Mouse (Mus musculus) stomach, embryonic 15.5 days (tissue): ENCODE data around the gene Ankrd50. TPM values are rescaled to one million over a fixed set of nuclear protein-coding genes. Genes with fewer than 3 reads are reported as not detected.

ENCODE experiments used
- ATAC-seq: fragments of 200-750 bp; cut with Nextera tagmentation; 2 replicates; pipeline ENCODE4 v1.8.0; 2017; ENCODE audit warnings: low read depth, moderate number of reproducible peaks, moderate TSS enrichment; ENCODE audit not compliant: insufficient read depth, low FRiP score
- H3K27ac ChIP-seq: fragments of 300-500 bp; sonication (generic); 2 replicates; pipeline ENCODE4 v1.5.1; 2015; ENCODE audit warnings: mild to moderate bottlenecking, inconsistent platforms
- H3K27me3 ChIP-seq: fragments of 300-500 bp; sonication (generic); replicated peaks from 2 replicates; pipeline ENCODE4 v1.6.1; 2015; ENCODE audit warnings: inconsistent platforms
- H3K36me3 ChIP-seq: fragments of 300-500 bp; sonication (generic); 2 replicates; pipeline ENCODE4 v1.6.1; 2015; ENCODE audit warnings: inconsistent platforms
- H3K4me1 ChIP-seq: fragments of 300-500 bp; sonication (generic); 2 replicates; pipeline ENCODE4 v1.6.1; 2015; ENCODE audit warnings: inconsistent platforms
- H3K4me2 ChIP-seq: fragments of 300-500 bp; sonication (generic); 2 replicates; pipeline ENCODE4 v1.6.1; 2015; ENCODE audit warnings: mild to moderate bottlenecking, inconsistent platforms
- H3K4me3 ChIP-seq: fragments of 300-500 bp; sonication (generic); replicated peaks from 2 replicates; pipeline ENCODE4 v1.5.1; 2015; ENCODE audit warnings: inconsistent platforms
- H3K9ac ChIP-seq: fragments of 300-500 bp; sonication (generic); 2 replicates; pipeline ENCODE4 v1.6.1; 2015; ENCODE audit warnings: inconsistent platforms
- H3K9me3 ChIP-seq: fragments of 300-500 bp; sonication (generic); 2 replicates; pipeline ENCODE4 v1.6.1; 2016; ENCODE audit warnings: inconsistent platforms
- WGBS: fragments of 180-500 bp; shearing (Covaris S2); methylation state at CpG from one replicate; pipeline ENCODE4 v1.1.7; 2015; 5-methylcytosine and 5-hydroxymethylcytosine counted together
- polyA plus RNA-seq: library from polyadenylated mRNA; unstranded; fragments of >200 nt; fragmentation: Nextera tagmentation; extraction: Ambion mirVana; gene quantifications from 2 replicates; pipeline ENCODE4 v1.2.1, GENCODE M21; 2015

Gene Ankrd50
- polyA plus RNA-seq: 19.0 and 19.4 TPM in 2 replicates

- peak; percentile 97 for ATAC-seq
- WGBS: under 1% methylated on average over 78 of the region's 81 CpGs
- H3K36me3 ChIP-seq: no peaks in the 10 kb centered on the region
These were observed at the start of gene Ankrd50 for GRCm38 (mm10) chr3:38484191-38485106. TSS of gene Ankrd50 (minus strand) at chr3:38484844.

GRCm38 (mm10) chr3:38534245-38534644 lies 49.6 kb upstream of the Ankrd50 start:
- WGBS: 67% methylated on average over 6 of the region's 6 CpGs
- Histone ChIP-seq H3K27me3 (no peaks in the 10 kb centered on the region), H3K27ac (no peak overlapping the region), H3K4me1 (no peaks in the 10 kb centered on the region), H3K4me3 (no peak overlapping the region), H3K9ac (no peak overlapping the region), H3K9me3 (no peaks in the 10 kb centered on the region), H3K36me3 (no peaks in the 10 kb centered on the region), H3K4me2 (no peak overlapping the region)
- no peak for ATAC-seq

More at GRCm38 (mm10) chr3:38484191-38485106, at the start of gene Ankrd50:
- Histone ChIP-seq H3K4me3 (peak within 1 kb of the TSS; percentile 82), H3K27me3 (no peaks in the 10 kb centered on the region), H3K27ac (peak within 1 kb of the TSS; percentile 93), H3K9me3 (no peaks in the 10 kb centered on the region), H3K4me2 (peak within 1 kb of the TSS; percentile 71), H3K9ac (peak within 1 kb of the TSS; percentile 89), H3K4me1 (peaks cover 11% of the 10 kb centered on the region)

- ATAC-seq: no peak
- no peaks in the 10 kb centered on the region for H3K36me3 ChIP-seq
- H3K9ac ChIP-seq: no peak overlapping the region
- WGBS: 87% methylated on average over 2 of the region's 2 CpGs
- no peaks in the 10 kb centered on the region for H3K4me1 ChIP-seq
- no peak overlapping the region for H3K27ac ChIP-seq
- no peak overlapping the region for H3K4me3 ChIP-seq
- H3K4me2 ChIP-seq: no peak overlapping the region
- no peaks in the 10 kb centered on the region for H3K9me3 ChIP-seq
- H3K27me3 ChIP-seq: no peaks in the 10 kb centered on the region
These were observed 35.8 kb upstream of the Ankrd50 start for GRCm38 (mm10) chr3:38520426-38520825.

GRCm38 (mm10) chr3:38519971-38520370 lies 35.3 kb upstream of the Ankrd50 start:
- WGBS: 73% methylated on average over 3 of the region's 3 CpGs
- Histone ChIP-seq H3K36me3 (no peaks in the 10 kb centered on the region), H3K4me1 (no peaks in the 10 kb centered on the region), H3K27me3 (no peaks in the 10 kb centered on the region), H3K4me2 (no peak overlapping the region), H3K9ac (no peak overlapping the region), H3K4me3 (no peak overlapping the region), H3K9me3 (no peaks in the 10 kb centered on the region), H3K27ac (no peak overlapping the region)
- no peak for ATAC-seq

GRCm38 (mm10) chr3:38503606-38504005 lies 19.0 kb upstream of the Ankrd50 start:
- Histone ChIP-seq H3K27ac (no peak overlapping the region), H3K27me3 (no peaks in the 10 kb centered on the region), H3K36me3 (no peaks in the 10 kb centered on the region), H3K4me1 (no peaks in the 10 kb centered on the region), H3K4me3 (no peak overlapping the region), H3K9me3 (no peaks in the 10 kb centered on the region), H3K4me2 (no peak overlapping the region), H3K9ac (no peak overlapping the region)
- no peak for ATAC-seq
- 56% methylated on average over 4 of the region's 4 CpGs for WGBS

- H3K4me2 ChIP-seq: no peak overlapping the region
- H3K4me3 ChIP-seq: no peak overlapping the region
- no peaks in the 10 kb centered on the region for H3K4me1 ChIP-seq
- H3K9ac ChIP-seq: no peak overlapping the region
- H3K27me3 ChIP-seq: no peaks in the 10 kb centered on the region
- H3K9me3 ChIP-seq: no peaks in the 10 kb centered on the region
- H3K27ac ChIP-seq: no peak overlapping the region
- no peak for ATAC-seq
- 63% methylated on average over 5 of the region's 5 CpGs for WGBS
- H3K36me3 ChIP-seq: no peaks in the 10 kb centered on the region
These were observed 17.5 kb upstream of the Ankrd50 start for GRCm38 (mm10) chr3:38502156-38502555.

GRCm38 (mm10) chr3:38501739-38502138 lies 17.1 kb upstream of the Ankrd50 start:
- no peaks in the 10 kb centered on the region for H3K9me3 ChIP-seq
- H3K27me3 ChIP-seq: no peaks in the 10 kb centered on the region
- H3K4me2 ChIP-seq: no peak overlapping the region
- no peak overlapping the region for H3K27ac ChIP-seq
- no peak for ATAC-seq
- 0 out of 2 replicates have a peak, but pooled peaks cover 1% of the 10 kb centered on the region for H3K4me1 ChIP-seq
- H3K36me3 ChIP-seq: no peaks in the 10 kb centered on the region
- WGBS: 87% methylated on average over 2 of the region's 2 CpGs
- H3K4me3 ChIP-seq: no peak overlapping the region
- H3K9ac ChIP-seq: no peak overlapping the region

GRCm38 (mm10) chr3:38501316-38501715 lies 16.7 kb upstream of the Ankrd50 start:
- Histone ChIP-seq H3K4me2 (no peak overlapping the region), H3K9me3 (no peaks in the 10 kb centered on the region), H3K36me3 (no peaks in the 10 kb centered on the region), H3K4me3 (no peak overlapping the region), H3K27me3 (no peaks in the 10 kb centered on the region), H3K9ac (no peak overlapping the region), H3K27ac (no peak overlapping the region), H3K4me1 (0 out of 2 replicates have a peak, but pooled peaks cover 5% of the 10 kb centered on the region)
- whole genome bisulfite sequencing: 81% methylated on average over 5 of the region's 5 CpGs
- ATAC-seq: no peak

GRCm38 (mm10) chr3:38498561-38498960 lies 13.9 kb upstream of the Ankrd50 start:
- H3K27me3 ChIP-seq: no peaks in the 10 kb centered on the region
- no peak overlapping the region for H3K4me2 ChIP-seq
- no peak overlapping the region for H3K4me3 ChIP-seq
- ATAC-seq: no peak
- H3K9ac ChIP-seq: no peak overlapping the region
- WGBS: 91% methylated on average over 3 of the region's 3 CpGs
- H3K36me3 ChIP-seq: no peaks in the 10 kb centered on the region
- H3K9me3 ChIP-seq: no peaks in the 10 kb centered on the region
- H3K4me1 ChIP-seq: 0 out of 2 replicates have a peak, but pooled peaks cover 5% of the 10 kb centered on the region
- no peak overlapping the region for H3K27ac ChIP-seq

GRCm38 (mm10) chr3:38496795-38497385 lies 12.2 kb upstream of the Ankrd50 start:
- Histone ChIP-seq H3K4me3 (no peak overlapping the region), H3K9ac (no peak overlapping the region), H3K27ac (no peak overlapping the region), H3K4me2 (no peak overlapping the region), H3K27me3 (no peaks in the 10 kb centered on the region), H3K9me3 (no peaks in the 10 kb centered on the region), H3K36me3 (no peaks in the 10 kb centered on the region), H3K4me1 (0 out of 2 replicates have a peak, but pooled peaks cover 5% of the 10 kb centered on the region)
- WGBS: 78% methylated on average over 3 of the region's 3 CpGs
- ATAC-seq: peak; percentile 4; the same call in 1 of the 2 replicates

- ATAC-seq: no peak
- 52% methylated on average over 3 of the region's 3 CpGs for WGBS
- H3K4me2 ChIP-seq: no peak overlapping the region
These were observed 7.1 kb upstream of the Ankrd50 start for GRCm38 (mm10) chr3:38491702-38492101.

GRCm38 (mm10) chr3:38491236-38491635 lies 6.6 kb upstream of the Ankrd50 start:
- no peaks in the 10 kb centered on the region for H3K27me3 ChIP-seq
- WGBS: 75% methylated on average over 3 of the region's 3 CpGs
- H3K9me3 ChIP-seq: no peaks in the 10 kb centered on the region
- H3K36me3 ChIP-seq: no peaks in the 10 kb centered on the region
- no peak for ATAC-seq
- no peak overlapping the region for H3K4me2 ChIP-seq
- H3K4me3 ChIP-seq: no peak overlapping the region
- H3K9ac ChIP-seq: no peak overlapping the region
- H3K27ac ChIP-seq: no peak overlapping the region; the same call in 1 of the 2 replicates
- 0 out of 2 replicates have a peak, but pooled peaks cover 3% of the 10 kb centered on the region for H3K4me1 ChIP-seq

More at GRCm38 (mm10) chr3:38491702-38492101, 7.1 kb upstream of the Ankrd50 start:
- H3K4me1 ChIP-seq: 0 out of 2 replicates have a peak, but pooled peaks cover 6% of the 10 kb centered on the region
- H3K27ac ChIP-seq: no peak overlapping the region
- H3K9ac ChIP-seq: no peak overlapping the region
- no peak overlapping the region for H3K4me3 ChIP-seq
- no peaks in the 10 kb centered on the region for H3K36me3 ChIP-seq
- H3K27me3 ChIP-seq: no peaks in the 10 kb centered on the region
- H3K9me3 ChIP-seq: no peaks in the 10 kb centered on the region
